Mouse (Mus musculus): ENCODE data around the gene Ric1. TPM values are rescaled to one million over a fixed set of nuclear protein-coding genes. Genes with fewer than 3 reads are reported as not detected.
"Not testable (repeated sequence)": the region's sequence is repeated elsewhere in the genome, so short reads cannot be mapped to it uniquely, and the experiment has no call there.

Ric1 gene
- total RNA-seq, 4 experiments from 2014 or later: 35.9 to 48.6 (median 44.7) TPM

DNA sequence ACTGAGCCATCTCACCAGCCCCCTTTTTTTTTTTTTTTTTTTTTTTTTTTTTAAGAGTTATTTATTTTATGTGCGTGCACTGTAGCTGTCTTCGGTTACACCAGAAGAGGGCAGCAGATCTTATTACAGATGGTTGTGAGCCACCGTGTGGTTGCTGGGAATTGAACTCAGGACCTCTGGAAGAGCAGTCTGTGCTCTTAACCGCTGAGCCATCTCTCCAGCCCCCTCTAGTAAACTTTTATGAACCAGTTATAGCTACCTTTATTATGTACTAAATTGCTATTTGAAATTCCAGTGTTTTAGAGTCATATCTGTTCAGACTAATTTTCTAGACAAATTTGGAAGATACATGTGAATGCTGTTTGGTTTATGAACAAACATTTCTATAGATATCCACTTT, 3.5 kb downstream of the Ric1 start:
- not testable (repeated sequence) for DNase-seq (ENCODE audit: low spot score in 2 of 2)

DNA sequence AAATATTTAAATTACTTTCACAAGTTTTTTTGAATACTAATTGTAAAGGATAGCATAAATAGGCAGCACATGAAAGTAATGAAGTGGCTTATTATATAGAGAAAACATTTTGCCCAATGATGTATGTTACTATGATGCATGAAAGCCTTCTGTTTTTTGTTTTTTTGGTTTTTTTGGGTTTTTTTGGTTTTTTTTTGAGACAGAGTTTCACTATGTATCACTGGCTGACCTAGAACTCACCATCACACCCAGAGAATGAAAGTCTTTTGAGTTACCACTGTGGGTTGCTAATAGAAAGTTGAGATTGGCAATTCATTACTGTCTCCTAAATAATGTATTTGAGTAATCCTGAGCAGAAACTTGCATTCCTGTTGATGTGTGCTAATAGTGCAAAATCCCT, 4.8 kb downstream of the Ric1 start:
- no peak for DNase-seq (ENCODE audit: low spot score in 2 of 2)

DNA sequence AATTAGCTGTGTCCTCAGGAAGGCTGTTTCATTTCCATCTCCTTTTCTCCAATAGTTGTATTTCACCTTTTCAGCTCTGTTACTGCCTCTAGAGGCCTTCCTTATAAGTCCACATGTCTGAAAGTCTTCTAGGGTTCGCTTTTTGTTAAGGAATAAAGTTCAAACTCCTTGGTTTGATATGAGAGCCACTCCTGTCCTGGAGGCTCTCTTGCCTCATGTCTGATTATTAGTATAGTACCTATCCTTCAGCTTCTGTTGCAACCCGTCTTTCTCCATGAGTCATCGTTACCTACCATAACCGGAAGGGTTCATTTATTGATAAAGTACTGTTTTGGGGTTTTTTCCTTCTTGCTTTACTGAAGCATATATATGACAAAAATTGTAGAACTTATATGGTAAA, 5.2 kb downstream of the Ric1 start:
- no peak for DNase-seq (ENCODE audit: low spot score in 2 of 2)

DNA sequence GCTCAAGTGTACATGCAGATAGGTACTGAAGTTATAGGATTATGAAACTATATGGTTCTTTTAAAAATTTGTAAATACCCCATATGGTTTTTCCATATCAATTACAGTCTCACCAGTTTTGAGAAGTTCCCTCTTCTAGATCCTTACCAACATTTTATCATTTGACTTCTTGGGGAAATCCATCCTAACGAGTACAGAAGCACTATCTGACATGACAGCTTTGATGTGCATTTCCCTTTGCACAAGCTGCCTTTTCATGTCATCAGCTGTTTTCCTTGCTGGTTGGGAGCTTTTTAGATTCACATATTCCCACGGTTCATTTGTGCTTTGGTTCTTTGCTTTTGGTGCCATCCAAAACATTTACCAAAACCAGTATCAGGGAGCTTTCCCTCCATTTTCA, 6.5 kb downstream of the Ric1 start:
- no peak for DNase-seq (ENCODE audit: low spot score in 2 of 2)

DNA sequence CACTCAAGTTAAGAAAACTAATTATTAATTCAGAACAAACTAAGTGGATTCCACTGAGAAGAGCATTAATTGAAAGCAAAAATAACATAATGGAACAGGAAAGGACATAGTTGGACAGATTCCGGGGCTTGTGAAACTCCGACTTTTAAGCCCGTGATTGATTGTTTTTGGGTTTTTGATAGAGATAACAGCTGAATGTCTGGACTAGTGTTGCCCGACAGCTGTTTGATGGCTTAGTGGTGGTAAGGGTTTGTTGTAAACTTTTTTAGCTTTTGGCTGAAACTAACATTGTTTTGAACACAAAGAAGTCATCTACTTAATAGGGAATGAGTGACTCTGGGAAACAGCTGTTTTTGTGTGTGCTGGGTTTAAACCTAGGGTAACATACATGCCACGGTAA, 11.9 kb downstream of the Ric1 start:
- no peak for DNase-seq (ENCODE audit: low spot score in 2 of 2)

DNA sequence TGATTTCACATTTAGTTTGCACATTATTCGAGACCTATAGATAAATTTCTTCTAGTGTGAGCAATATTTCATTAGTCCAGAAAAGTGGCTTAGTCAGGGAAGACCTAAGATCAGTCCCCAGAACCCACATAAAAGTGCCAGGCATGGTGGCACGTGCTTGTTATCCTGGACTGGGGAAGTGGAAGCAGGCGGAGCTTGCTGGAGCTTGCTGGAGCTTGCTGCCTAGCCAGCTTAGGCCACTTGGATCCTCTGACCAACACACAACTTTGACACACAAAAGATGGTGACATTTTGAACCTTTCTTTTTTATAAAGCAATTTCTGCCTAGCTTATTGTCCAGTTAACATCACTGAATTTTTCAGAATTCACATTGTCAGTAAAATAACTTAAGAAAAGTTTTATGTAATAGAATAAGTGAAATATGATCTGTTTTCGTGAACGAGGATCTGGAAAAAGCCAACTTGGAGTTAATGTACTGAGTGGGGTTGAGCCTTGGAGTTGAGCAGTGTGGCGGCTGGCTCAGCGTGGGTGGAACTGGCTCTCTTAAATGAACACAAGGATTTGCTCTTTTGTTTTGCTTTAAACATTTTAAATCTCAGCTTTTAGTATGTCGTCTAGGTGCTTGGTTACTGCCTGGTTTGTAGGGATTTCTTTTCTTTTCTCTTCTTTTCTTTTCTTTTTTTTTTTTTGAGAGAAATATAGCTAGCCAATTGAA, 20.3 kb downstream of the Ric1 start:
- no peak for DNase-seq (ENCODE audit: low spot score in 2 of 2)

DNA sequence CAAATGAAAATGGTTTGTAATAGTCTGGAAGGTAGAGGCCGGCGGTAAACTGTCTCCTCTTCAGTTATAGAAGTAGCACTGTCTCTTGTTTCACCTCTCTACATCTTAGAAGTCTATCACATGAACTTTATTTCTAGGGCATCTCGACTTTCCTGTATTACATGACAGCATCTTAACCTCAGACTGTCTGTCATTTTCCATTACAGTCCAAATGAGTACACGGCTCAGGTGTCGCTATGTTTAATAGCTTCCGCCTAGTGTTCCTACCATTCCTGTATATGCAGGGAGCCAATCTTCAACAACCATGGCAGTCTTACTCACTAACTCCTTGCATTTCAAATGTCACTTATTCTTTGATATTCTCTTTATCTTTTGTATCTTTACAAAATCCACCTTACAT, 21.9 kb downstream of the Ric1 start:
- DNase-seq (ENCODE audit: low spot score in 2 of 2): no peak

DNA sequence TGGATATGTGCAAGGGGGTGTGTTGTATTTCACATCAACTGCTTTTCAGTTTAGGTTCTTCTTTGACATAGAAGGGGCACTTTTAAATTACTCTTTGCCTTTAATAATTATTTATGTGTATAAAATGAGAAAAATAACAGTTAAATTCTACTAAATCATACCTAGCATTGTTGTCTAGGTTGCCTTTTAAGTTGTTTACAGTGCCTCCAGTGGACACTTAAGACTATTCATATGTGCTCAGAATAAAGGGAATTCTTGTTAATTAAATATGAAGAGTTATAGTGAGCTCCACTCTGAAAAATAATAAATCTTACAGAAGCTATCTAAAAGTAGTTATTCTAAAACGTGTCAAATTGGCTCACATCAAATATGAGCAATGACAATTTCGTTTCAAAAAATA, 28.5 kb downstream of the Ric1 start:
- no peak for DNase-seq (ENCODE audit: low spot score in 2 of 2)

DNA sequence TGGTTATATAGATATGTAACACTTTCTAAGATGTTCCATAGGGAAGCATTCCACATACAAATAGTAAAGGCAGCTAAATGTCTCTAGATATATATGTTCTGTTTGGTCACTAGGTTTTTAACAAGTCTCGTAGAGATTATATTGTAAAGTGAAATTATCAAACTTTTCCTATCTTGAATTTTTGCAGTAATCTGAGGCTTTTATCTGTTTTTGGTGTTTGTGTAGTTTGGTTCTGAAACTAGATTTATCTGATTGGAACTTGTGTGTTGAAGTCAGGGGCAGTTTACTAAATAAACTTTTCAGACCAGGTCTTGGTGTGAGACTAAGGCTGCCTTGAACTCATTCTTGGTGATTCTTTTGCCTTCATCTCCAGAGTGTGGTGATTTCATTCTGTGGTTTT, 29.0 kb downstream of the Ric1 start:
- DNase-seq (ENCODE audit: low spot score in 2 of 2): no peak

DNA sequence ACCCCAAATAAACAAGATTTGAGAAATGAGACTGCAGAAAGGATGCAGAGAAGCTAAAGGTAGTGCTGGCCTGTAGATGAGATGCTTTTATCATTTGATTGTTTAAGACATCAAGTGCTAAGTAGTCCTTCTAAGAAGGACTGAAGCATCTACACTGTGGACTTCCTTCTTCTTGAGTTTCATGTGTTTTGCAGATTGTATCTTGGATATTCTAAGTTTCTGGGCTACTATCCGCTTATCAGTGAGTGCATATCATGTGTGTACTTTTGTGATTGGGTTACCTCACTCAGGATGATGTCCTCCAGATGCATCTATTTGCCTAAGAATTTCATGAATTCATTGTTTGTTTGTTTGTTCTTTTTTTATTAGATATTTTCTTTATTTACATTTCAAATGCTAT, 29.9 kb downstream of the Ric1 start:
- DNase-seq (ENCODE audit: low spot score in 2 of 2): not testable (repeated sequence)

DNA sequence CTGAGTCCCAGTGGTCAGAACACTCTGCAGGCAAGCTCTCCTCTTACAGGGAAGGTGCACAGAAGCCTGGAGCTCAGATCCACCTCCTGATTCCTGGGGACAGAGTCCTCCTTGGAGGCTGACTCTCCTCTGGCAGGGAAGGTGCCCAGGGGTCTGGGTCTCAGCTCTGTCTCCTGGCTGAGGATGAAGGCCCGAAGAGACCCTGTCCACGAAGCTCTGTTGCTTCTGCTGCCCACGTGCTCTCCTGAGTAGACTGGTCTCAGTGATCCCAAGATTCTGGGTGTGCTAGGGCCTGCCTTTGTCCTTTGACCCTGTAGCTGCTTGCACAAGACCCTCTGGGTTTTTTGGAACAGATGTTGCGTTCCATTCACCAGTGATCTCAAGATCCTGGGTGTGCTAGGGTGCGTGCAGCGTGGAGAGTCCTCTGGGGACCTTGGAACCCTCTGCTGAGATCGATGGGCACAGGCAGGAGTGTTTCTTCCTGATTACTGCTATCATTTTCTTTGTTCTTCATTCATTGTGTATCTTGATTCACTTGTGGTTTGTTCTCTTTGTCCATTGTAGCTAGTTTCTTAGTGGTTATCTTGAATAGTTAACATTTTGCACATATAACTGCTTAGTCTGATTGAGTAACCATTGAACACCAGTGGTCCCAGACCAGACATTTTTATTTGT, 35.2 kb downstream of the Ric1 start:
- DNase-seq (ENCODE audit: low spot score in 2 of 2): not testable (repeated sequence)

DNA sequence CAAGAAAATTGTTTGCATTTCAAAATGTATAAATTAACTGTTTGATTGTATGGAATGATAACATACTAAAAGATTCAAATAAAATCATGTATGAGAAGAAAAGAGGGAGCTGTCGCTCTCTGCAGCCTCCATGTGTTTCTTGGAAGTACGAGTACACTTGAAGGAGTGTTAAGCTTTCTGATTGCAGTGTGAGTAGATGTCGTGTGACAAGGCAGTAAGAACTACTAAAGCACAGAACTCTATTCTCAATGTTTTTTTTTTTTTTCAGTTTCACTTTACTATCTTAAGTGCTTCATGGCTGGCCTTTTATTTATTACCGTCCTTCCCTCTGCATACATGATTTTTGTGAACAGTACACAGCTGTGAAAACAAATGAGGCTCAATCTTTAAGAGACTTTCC, 40.1 kb downstream of the Ric1 start:
- no peak for DNase-seq (ENCODE audit: low spot score in 2 of 2)

DNA sequence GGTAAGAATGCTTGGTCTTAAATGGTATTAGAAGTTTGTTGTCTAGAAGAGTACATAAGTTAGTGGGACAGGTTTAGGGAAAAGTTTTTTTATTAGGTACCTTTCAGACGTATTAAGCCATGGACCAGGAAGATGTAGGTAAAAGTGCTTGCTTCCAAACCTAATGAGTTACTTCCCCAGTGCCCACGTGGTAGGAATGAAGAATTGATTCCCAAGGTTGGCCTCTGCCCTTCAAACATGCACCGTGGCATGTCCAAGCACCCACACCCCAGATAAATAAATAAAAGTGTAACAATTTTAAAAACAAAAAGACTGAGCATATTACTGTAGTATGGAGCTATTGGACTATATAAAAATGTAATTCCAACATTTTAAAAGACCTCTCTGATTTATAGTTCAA, 40.5 kb downstream of the Ric1 start:
- DNase-seq (ENCODE audit: low spot score in 2 of 2): no peak

DNA sequence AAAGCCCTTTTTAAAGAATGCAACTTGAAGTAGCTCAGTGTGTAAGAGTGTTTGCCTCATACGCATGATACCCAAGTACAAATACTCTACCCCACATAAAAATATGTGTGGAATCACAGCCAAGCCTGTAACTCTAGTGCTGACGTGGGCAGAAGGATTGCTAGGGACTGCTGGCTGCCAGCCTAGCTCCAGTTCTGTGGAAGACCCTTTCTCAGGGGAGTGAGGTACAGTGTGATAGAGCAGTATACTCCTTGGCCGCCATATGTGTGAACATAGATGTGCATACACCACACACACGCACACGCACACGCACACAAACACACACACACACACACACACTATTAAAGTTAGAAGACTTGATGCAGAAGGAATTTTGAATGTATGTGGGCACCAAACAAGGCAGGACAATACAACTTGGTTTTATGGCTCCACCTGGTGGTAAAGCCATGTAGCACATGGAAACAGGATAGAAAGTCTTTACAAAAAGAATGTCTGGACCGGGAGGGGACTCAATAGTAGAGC, 41.2 kb downstream of the Ric1 start:
- peak in 1 of 2 experiments; percentile 69 for DNase-seq (ENCODE audit: low spot score in 2 of 2)

DNA sequence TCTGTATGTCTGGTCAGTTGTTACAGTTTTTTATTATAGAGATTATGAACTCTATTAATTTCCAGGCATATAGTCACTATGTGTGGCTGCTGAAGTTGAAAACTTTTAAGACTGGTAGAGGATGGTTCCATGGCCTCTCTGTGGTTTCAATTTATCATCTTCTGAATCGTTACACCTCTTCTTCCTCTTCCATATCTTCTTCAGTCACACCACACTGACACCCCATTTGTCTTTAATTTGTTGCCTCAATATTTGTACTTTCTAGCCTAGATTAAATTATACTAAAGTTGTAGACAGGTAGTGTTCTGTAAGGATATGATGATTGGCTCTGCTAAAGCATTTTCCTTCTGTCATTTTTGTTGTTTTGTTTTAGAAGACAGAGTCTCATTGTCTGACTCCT, 44.4 kb downstream of the Ric1 start:
- no peak for DNase-seq (ENCODE audit: low spot score in 2 of 2)

DNA sequence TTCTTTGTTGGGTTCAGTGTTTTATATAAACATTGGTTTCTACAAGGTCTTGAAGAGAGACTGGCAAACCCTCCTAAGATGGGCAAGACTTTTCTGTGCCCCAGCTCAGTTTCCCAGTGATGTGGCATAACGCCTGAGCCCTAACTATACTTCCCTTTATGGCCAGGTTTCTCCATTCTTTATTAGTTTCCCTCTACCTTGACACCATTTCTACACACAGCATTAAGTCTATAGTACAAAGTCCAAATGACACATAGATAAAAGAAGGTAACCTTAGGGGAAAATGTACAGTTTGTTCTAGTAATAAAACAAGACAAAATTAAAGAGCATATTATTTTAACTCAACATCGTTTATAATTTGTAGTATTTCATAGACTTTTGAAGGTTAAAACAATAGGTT, 60.4 kb downstream of the Ric1 start:
- no peak for DNase-seq (ENCODE audit: low spot score in 2 of 2)

DNA sequence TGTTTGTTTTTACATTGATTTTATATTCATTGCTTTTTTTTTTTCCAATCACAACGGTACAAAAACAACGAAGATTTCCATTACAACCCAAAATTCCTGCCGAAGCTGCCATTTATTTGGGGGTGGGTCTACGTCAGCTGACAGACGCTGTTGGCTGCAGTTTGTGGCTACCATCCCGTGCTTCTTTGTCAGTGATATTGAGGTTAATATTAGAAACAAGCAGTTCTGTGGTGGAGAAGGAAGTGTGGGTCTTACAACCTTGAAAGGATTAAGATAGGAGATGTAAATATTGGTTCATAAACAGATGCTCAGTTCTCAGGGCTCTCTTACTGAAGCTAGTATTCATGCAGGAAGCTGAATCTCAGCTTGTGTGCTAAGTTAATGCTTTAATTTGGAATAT, 61.7 kb downstream of the Ric1 start:
- no peak for DNase-seq (ENCODE audit: low spot score in 2 of 2)

DNA sequence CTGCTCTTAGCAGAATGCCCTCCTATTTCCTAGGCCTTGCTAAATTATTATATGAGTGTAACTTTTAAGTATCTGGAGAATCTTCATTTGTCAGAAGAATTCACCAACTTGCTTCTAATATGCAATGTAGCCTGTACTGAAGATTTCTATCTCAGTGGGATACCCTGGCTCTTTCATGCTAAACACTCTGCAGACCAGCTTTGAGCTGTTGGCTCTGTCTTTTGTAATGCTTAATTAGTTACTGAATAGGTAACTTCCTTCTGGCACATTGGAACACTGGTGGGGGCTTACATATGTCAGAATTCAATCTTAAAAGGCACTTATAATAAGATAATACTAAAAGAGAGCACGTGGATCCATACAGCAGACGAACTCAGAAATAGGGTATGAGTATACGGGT, 71.7 kb downstream of the Ric1 start:
- not testable (repeated sequence) for DNase-seq (ENCODE audit: low spot score in 2 of 2)

DNA sequence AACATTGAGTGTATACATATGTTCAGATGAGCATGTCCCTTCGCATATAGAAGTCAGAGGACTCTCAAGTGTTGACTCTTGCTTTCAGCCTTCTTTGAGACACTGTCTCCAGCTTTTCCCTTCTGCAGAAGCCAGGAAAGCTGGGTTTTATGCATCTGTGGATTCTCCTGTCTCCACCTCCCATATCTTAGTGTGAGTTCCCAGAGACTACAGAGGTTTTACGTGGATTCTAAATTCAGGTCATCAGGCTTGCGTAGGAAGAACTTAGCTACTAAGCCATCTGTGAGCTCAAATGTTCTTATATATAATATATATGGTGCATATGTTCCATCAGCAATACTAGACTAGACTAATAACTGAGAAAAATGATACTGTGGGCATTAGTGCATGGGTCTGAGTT, 74.2 kb downstream of the Ric1 start:
- DNase-seq (ENCODE audit: low spot score in 2 of 2): no peak

DNA sequence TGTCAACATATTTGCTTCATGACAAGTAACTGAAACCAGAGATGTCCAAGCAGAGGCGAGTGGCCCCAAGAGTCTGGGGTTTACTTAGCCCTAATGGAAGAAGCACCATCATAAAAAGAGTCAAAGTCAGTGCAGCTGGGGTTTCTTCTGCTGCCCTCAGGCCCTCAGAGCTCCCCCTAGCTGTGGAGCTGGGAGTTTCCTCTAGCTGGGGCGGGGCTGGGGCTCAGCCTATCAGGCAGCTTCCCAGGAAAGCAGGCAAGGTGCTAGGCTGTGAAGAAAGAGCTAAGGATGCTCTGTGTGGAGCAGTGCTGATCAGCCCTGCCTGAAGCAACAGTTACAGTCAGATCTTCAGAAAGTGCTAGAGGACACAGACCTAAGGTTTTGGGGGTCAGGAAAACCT, 74.9 kb downstream of the Ric1 start:
- DNase-seq (ENCODE audit: low spot score in 2 of 2): no peak

DNA sequence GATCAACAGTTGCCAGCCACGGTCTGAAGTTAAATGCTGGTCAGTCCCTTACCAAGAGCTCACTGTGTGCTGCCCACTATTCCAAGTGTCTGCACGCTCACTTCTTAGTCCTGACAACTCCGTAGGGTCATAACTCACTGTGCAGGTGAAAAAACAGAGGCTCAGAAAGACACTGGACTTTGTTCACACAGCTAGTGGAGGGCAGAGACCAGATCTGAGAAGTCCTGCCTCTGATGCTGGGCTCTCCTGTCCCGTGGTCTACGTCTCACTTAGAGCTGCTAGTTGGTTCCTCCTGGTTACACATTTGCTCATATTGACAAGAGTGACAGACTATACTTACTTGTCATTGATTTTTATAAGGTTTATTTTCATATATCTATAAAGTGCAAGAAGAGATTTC, 76.9 kb downstream of the Ric1 start:
- no peak for DNase-seq (ENCODE audit: low spot score in 2 of 2)

DNA sequence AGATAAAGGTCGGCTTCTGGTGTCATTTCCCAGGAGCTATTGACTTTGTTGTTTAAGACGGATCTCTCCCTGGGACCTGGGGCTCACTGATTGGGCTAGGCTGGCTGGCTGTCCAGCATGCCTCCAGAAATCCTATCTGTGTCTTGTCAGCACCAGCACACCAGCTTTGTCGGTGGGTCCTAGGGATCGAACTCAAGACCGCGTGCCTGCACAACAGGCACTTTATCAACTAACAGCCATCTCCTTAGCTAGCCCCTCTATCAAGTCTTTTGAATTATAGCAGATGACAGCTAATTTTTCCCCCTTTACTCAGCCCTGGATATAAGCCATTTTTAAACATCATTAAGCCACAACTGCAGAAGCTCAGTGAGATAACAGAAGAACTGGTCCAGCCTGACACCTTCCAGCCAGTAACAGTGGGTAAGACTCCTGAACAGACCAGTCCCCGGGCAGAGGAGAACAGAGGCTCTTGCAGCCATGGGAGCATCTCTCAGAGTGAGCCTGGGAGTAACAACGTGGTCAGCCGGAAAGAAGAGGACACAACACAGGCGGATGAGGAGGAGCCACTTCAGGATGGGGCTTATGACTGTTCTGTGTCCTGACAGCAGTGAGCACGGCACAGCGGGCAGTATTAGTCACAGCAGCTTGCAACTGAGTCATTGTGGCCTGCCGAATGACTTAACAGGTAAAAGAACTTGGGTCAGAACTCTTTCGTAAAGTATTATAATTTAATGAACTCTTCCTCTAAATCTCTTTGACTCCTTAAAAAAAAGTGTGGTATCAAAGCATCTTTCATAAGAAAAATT, 81.7 kb downstream of the Ric1 start:
- no peak for DNase-seq (ENCODE audit: low spot score in 2 of 2)

Measured in layer of hippocampus, adult 8-10 months (tissue).